ENCODE assay signal across 1 mouse cellular context in the genomic region with DNA sequence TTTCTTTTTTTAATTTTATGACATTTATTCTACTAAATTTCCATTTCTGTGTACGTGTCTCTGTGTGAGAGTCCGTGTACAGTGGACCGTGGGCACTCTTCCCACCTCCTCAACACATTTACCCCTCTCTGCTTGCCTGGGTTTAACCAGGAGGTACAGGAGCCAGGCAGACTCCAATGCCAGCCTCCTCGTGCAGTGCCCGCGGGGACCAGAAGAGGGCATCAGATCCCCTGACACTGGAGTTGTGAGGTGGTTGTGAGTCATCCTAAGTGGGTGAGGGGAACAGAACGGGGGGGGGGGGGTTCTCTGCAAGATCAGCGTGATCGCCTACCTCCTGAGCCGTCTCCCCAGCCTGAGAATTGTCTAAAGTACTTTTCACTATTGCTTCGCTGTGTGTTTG.
TF ChIP-seq lines count a peak whose summit lies in the region.

No protein-coding gene starts in this region.

TF ChIP-seq in MEL, 35 proteins besides CTCF, POLR2A, EP300 and RAD21 (continued from another document):
- TF ChIP-seq MYB (IDR thresholded peaks at IDR 0.05; ENCODE audit: low read depth, low read length) (no peak), USF2 (IDR thresholded peaks at IDR 0.05; ENCODE audit: borderline replicate concordance in 1 of 2, insufficient read depth in 1 of 2, low read depth in 1 of 2, low read length in 2 of 2) (no peak), MYC (IDR thresholded peaks at IDR 0.05; ENCODE audit: low read depth, low read length) (0 out of 2 replicates have a peak, but pooled peaks have one; percentile 12), KAT2A (conservative IDR thresholded peaks at IDR 0.05; ENCODE audit: low read depth, low read length) (no peak), ZC3H11A (IDR thresholded peaks at IDR 0.05; ENCODE audit: low read depth, low read length) (peak; percentile 85)
TF ChIP-seq in MEL: peak in this region for 8.
